Mouse (Mus musculus) forebrain, postnatal 0 days (tissue): Measurements from ENCODE around the gene Tbx2. TPM values are rescaled to one million over a fixed set of nuclear protein-coding genes. Genes with fewer than 3 reads are reported as not detected.
A peak's percentile ranks its signal among the peaks of the same experiment; 100 is the strongest.

ENCODE experiments used
- ATAC-seq: fragments of 200-750 bp; cut with Nextera tagmentation; 2 replicates; pipeline ENCODE4 v1.8.0; 2017; ENCODE audit warnings: mild to moderate bottlenecking, moderate library complexity
- DNase-seq: peaks from one replicate; pipeline ENCODE4 v3.0.0-alpha.2; 2015
- H3K27ac ChIP-seq: fragments of 300-500 bp; sonication (generic); 2 replicates; pipeline ENCODE4 v1.5.1; 2014; ENCODE audit warnings: low read depth, mild to moderate bottlenecking, antibody characterized with exemption, low read length, moderate library complexity, mixed read lengths
- H3K27me3 ChIP-seq: fragments of 300-500 bp; sonication (generic); 2 replicates; pipeline ENCODE4 v1.6.1; 2014; ENCODE audit warnings: mild to moderate bottlenecking, low read length, mixed read lengths; ENCODE audit not compliant: insufficient read depth
- H3K36me3 ChIP-seq: fragments of 300-500 bp; sonication (generic); 2 replicates; pipeline ENCODE4 v1.6.1; 2014; ENCODE audit warnings: mild to moderate bottlenecking, moderate library complexity; ENCODE audit not compliant: insufficient read depth
- H3K4me1 ChIP-seq: fragments of 300-500 bp; sonication (generic); 2 replicates; pipeline ENCODE4 v1.6.1; 2014; ENCODE audit warnings: antibody characterized with exemption; ENCODE audit not compliant: insufficient read depth
- H3K4me2 ChIP-seq: fragments of 300-500 bp; sonication (generic); 2 replicates; pipeline ENCODE4 v1.6.1; 2014; ENCODE audit warnings: low read depth, mild to moderate bottlenecking, moderate library complexity
- H3K4me3 ChIP-seq: fragments of 300-500 bp; sonication (generic); 2 replicates; pipeline ENCODE4 v1.5.1; 2014; ENCODE audit warnings: low read depth, low read length, mixed read lengths
- H3K9ac ChIP-seq: fragments of 300-500 bp; sonication (generic); 2 replicates; pipeline ENCODE4 v1.6.1; 2014; ENCODE audit warnings: mild to moderate bottlenecking
- H3K9me3 ChIP-seq: fragments of 300-500 bp; sonication (generic); 2 replicates; pipeline ENCODE4 v1.6.1; 2016; ENCODE audit warnings: low read length
- CTCF ChIP-seq: sonication (generic); IDR thresholded peaks from 2 replicates; pipeline ENCODE4 v1.5.1; 2016; ENCODE audit warnings: antibody characterized with exemption, control low read depth, low read depth
- WGBS: fragments of 180-500 bp; shearing (Covaris S2); extraction: QIAGEN DNeasy Blood & Tissue Kit; methylation state at CpG from one replicate; pipeline ENCODE4 v1.1.7; 2014; 5-methylcytosine and 5-hydroxymethylcytosine counted together
- polyA plus RNA-seq: library from polyadenylated mRNA; unstranded; fragments of >200 nt; fragmentation: Nextera tagmentation; extraction: Ambion mirVana; gene quantifications from 2 replicates; pipeline ENCODE4 v1.2.1, GENCODE M21; 2015
- total RNA-seq: library from RNA; depleted of rRNA; stranded (reverse); fragments of >200 nt; gene quantifications from 2 replicates; pipeline ENCODE4 v1.2.3, GENCODE M21; 2014; rRNA removed

The Tbx2 gene
- total RNA-seq (1.9 and 5.1 TPM in 2 replicates), polyA plus RNA-seq (0.42 and 0.44 TPM in 2 replicates)

GRCm38 (mm10) chr11:85832231-85832924 lies at the start of gene Tbx2:
TSS of gene Tbx2 (plus strand) at chr11:85832551.
- DNase-seq (peak; percentile 22), ATAC-seq (peak; percentile 36; the same call in 1 of the 2 replicates)
- Histone ChIP-seq H3K4me1 (no peaks in the 10 kb centered on the region), H3K4me2 (peak within 1 kb of the TSS; percentile 47), H3K9me3 (no peaks in the 10 kb centered on the region), H3K36me3 (no peaks in the 10 kb centered on the region), H3K27ac (no peak within 1 kb of the TSS), H3K9ac (0 out of 2 replicates have a peak within 1 kb of the TSS, but pooled peaks have one; percentile 14), H3K27me3 (peaks cover 72% of the 10 kb centered on the region), H3K4me3 (peak within 1 kb of the TSS; percentile 32)
- 1% methylated on average over 39 of the region's 52 CpGs for WGBS
- no peak for TF ChIP-seq CTCF

- no peaks in the 10 kb centered on the region for H3K27me3 ChIP-seq
- 72% methylated on average over 3 of the region's 3 CpGs for WGBS
- H3K9me3 ChIP-seq, result no peaks in the 10 kb centered on the region
- no peaks in the 10 kb centered on the region for H3K4me1 ChIP-seq
- DNase-seq (peak; percentile 56), ATAC-seq (peak; percentile 59)
- H3K9ac ChIP-seq, result no peak overlapping the region
- no peak overlapping the region for H3K27ac ChIP-seq
- TF ChIP-seq CTCF, result peak; percentile 57
- no peaks in the 10 kb centered on the region for H3K36me3 ChIP-seq
- no peak overlapping the region for H3K4me3 ChIP-seq
- H3K4me2 ChIP-seq, result no peak overlapping the region
Observed at GRCm38 (mm10) chr11:85786113-85786718, 46.1 kb upstream of the Tbx2 start.

GRCm38 (mm10) chr11:85789750-85790149 lies 42.6 kb upstream of the Tbx2 start:
- Histone ChIP-seq H3K9me3 (no peaks in the 10 kb centered on the region), H3K9ac (no peak overlapping the region), H3K36me3 (no peaks in the 10 kb centered on the region), H3K27me3 (no peaks in the 10 kb centered on the region), H3K27ac (no peak overlapping the region), H3K4me1 (no peaks in the 10 kb centered on the region), H3K4me3 (no peak overlapping the region), H3K4me2 (no peak overlapping the region)
- DNase-seq, result no peak
- 92% methylated on average over 7 of the region's 7 CpGs for WGBS
- TF ChIP-seq CTCF, result no peak
- no peak for ATAC-seq

- Histone ChIP-seq H3K27ac (no peak overlapping the region), H3K9ac (no peak overlapping the region), H3K4me3 (no peak overlapping the region), H3K4me2 (no peak overlapping the region), H3K4me1 (no peaks in the 10 kb centered on the region), H3K27me3 (no peaks in the 10 kb centered on the region), H3K9me3 (no peaks in the 10 kb centered on the region), H3K36me3 (no peaks in the 10 kb centered on the region)
- WGBS, result 85% methylated on average over 2 of the region's 2 CpGs
- no peak for TF ChIP-seq CTCF
- no peak for DNase-seq
- ATAC-seq, result no peak
Observed at GRCm38 (mm10) chr11:85790267-85790666, 42.1 kb upstream of the Tbx2 start.

- Histone ChIP-seq H3K36me3 (no peaks in the 10 kb centered on the region), H3K27ac (no peak overlapping the region), H3K4me3 (no peak overlapping the region), H3K4me1 (no peaks in the 10 kb centered on the region), H3K27me3 (no peaks in the 10 kb centered on the region), H3K4me2 (no peak overlapping the region), H3K9ac (no peak overlapping the region), H3K9me3 (no peaks in the 10 kb centered on the region)
- ATAC-seq (no peak), DNase-seq (no peak)
- 76% methylated on average over 1 of the region's 1 CpGs for WGBS
- no peak for TF ChIP-seq CTCF
Observed at GRCm38 (mm10) chr11:85791212-85791611, 41.1 kb upstream of the Tbx2 start.

- no peak for TF ChIP-seq CTCF
- no peak for ATAC-seq
Observed at GRCm38 (mm10) chr11:85792534-85793215, 39.7 kb upstream of the Tbx2 start.

GRCm38 (mm10) chr11:85799456-85799855 lies 32.9 kb upstream of the Tbx2 start:
- WGBS, result 88% methylated on average over 4 of the region's 4 CpGs
- no peak for TF ChIP-seq CTCF
- Histone ChIP-seq H3K4me3 (no peak overlapping the region), H3K27ac (no peak overlapping the region), H3K9me3 (no peaks in the 10 kb centered on the region), H3K36me3 (no peaks in the 10 kb centered on the region), H3K9ac (no peak overlapping the region), H3K4me1 (no peaks in the 10 kb centered on the region), H3K27me3 (no peaks in the 10 kb centered on the region), H3K4me2 (no peak overlapping the region)
- ATAC-seq, result no peak
- no peak for DNase-seq

More at GRCm38 (mm10) chr11:85792534-85793215, 39.7 kb upstream of the Tbx2 start:
- Histone ChIP-seq H3K4me2 (no peak overlapping the region), H3K27ac (no peak overlapping the region), H3K36me3 (no peaks in the 10 kb centered on the region), H3K4me3 (no peak overlapping the region), H3K9me3 (no peaks in the 10 kb centered on the region), H3K9ac (no peak overlapping the region), H3K27me3 (no peaks in the 10 kb centered on the region), H3K4me1 (no peaks in the 10 kb centered on the region)
- no peak for DNase-seq
- 73% methylated on average over 12 of the region's 12 CpGs for WGBS
